Mouse (Mus musculus): ENCODE measurements around the gene Chn1.

DNA sequence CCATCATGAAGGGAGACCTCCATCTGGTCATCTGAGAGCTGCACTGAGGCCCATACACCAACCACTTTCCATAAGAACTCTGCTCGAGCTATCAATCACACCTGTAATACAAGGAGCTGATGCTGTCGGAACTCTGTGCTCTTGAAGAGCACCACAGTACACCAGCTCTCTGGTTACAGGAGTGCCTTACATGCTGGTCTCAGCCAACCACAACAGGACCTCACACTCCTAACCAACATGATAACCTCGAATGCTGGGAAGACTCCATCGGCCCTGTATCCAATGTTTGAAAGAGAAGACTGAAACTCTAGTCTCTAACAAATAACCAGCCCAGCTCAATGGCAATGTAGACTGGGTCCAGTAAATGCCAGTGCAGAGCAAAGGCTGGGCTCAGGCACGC lies 159.7 kb downstream of the Chn1 start:
- TF ChIP-seq CTCF (IDR thresholded peaks at IDR 0.05; ENCODE audit: control insufficient read depth, insufficient read depth, insufficient replicate concordance, low read depth, low read length) (no peak), POLR2A (IDR thresholded peaks at IDR 0.05; ENCODE audit: control insufficient read depth, low read depth, low read length) (no peak)
